Mouse (Mus musculus): ENCODE results near the gene Ythdf1.

Ythdf1 gene

GRCm38 (mm10) chr2:180879365-180880067, 41.2 kb downstream of the Ythdf1 start:
- DNase-seq (ENCODE audit: low read depth, low spot score): no peak

DNA sequence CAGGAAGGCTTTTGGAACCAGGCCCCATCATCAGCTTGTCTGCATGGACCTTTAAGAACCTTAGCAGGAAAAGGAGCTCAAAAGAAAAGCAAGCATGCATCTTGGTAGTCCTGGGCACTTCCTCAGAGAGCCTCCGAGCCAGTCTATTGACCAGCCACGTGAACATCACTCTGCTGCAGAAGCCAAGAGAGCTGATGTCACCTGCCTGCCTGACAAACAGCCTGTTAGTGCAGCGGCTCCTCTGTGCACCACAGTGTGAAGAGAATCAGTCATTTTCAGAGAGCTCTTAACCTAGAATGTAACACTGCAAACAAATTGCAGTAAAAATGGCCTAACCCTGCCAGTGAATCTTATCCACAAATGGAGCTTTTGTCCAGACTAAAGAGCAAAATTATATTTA, 50.7 kb downstream of the Ythdf1 start:
- DNase-seq (ENCODE audit: low read depth, low spot score): no peak

GRCm38 (mm10) chr2:180861561-180861960, 59.2 kb downstream of the Ythdf1 start:
- DNase-seq (ENCODE audit: low read depth, low spot score): no peak

DNA sequence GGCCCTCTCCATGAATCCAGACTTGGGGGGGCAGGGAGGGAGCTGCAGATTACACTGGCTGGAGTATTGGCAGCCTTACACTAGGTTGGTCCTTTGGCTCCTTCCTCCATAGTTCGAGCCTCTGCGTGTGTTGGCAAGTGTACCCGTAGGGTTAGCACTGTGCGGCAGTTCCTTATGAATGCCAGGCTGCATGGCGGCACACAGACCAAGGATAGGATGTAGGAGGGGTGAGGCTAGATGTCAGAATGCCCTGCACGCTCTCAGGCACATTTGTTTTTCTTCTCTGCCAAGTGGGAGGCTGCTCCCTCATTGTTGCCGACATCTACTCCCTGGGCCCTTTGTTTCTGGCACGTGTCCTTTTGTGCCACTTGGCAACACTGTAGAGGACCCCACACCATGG, 63.6 kb downstream of the Ythdf1 start:
- DNase-seq (ENCODE audit: low read depth, low spot score): no peak

DNA sequence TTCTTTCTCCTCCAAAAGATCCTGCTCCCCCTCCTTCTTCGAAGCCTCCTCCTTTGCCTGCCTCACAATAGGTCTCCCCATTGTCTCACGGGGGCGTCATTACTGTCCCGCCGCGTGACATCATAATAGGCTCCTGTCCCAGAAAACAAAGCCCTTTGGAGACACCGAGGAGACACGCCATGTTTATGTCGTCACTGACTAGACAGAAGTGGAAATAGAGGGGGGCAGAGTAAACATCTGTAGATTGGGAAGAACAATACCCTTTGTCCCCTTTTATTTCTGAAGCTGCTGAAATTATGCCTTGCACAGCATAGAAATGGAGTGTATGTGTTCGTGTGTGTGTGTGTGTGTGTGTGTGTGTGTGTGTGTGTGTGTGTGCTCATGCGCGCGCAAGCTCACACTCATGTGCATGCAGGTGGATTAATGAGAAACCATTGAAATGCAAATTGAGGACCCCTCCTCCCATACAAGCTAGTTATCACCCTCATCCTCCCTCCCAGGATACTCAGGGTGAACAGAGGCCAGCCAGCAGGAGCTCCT, 65.7 kb downstream of the Ythdf1 start:
- DNase-seq (ENCODE audit: low read depth, low spot score): no peak
